Mouse (Mus musculus): ENCODE results near the gene Nrxn3.

DNA sequence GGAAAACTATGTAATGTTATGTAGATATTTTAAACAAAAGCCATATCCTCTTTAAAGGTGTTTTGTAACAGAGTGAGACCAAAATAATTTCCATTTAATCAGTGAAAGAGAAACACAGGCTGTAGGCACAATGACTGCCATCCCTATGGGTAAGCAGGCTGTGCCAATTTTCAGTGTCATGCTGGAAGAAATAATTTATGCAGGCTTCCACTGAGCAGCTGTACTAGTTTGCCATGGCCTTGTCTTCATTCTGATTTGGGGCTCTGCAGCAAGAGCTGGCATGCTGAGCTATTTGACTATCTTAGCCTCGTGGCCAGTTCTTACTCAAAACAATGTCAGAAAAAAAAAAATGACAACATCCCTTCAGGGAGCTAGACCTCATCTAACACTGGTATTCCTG is 647.3 kb downstream of the Nrxn3 start:
- TF ChIP-seq CTCF (IDR thresholded peaks at IDR 0.05; ENCODE audit: low read depth) (no peak), EP300 (IDR thresholded peaks at IDR 0.05; ENCODE audit: low read depth) (no peak)

All from liver, postnatal 0 days (tissue).